Mouse (Mus musculus) A20 (cell line): ENCODE results near the gene Hes1.

Experiments used
- DNase-seq: peaks from one replicate; pipeline ENCODE4 v3.0.0-alpha.2; 2011; ENCODE audit warnings: low read depth, low spot score

The Hes1 gene

DNA sequence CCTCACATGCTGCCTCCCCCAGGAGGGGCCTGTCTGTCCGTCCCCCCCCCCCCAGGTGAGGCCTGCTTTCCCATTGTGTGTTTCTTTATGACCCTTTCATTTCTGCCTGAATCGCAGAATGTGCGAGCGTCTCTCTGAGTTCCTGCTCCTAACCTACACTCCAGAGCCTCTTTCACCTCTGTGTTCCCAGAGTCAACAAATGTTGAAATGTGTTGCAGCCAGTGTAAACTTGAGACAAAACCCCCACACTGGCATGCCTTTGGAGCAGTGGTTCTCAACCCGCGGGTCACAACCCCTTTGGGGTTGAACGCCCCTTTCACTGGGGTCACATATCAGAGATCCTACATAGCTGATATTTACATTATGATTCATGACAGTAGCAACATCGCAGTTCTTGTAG is 49.6 kb downstream of the Hes1 start:
- DNase-seq: no peak

DNA sequence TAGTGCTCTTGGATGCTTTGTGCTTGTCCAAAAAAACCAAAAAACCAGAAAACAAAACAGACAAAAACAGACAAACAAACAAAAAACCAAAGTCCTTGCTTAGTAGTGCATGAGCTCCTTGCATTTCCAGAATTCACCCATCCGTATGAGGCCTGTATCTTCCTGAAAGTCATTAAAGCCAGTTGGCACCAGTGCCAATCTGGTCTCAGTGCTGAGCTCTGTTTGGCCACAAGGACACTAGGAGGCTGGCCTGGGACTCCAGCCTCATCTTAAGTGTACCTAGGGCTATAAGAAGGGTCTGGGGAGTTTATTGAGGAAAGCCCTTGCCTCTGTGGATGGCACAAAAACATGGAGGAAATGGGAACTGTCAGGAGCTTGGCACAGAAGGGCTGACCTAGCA is 50.3 kb downstream of the Hes1 start:
- no peak for DNase-seq
